Mouse (Mus musculus): ENCODE measurements around the gene Olfr692.

DNA sequence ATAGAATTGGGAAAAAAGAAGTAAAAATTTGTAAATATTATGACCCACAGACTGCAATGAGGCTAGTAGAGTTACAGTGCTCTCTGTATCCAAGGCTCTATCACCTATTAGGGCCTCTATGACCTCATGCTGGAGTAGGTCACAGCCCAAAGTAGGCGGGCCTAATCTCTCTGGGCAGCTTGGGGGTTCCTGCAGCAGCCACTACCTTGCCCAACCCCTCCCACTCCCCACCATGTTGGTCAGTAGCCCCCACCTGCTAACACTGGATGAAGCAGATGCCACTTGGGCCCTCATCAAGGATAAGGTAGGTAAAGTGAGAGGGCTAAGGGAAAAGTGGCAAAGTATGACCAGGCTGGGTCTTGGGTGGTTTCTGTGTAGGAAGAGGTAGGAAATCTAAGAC is 6.8 kb downstream of the Olfr692 start, which contains the start of gene Gm5901:
- TF ChIP-seq CTCF (IDR thresholded peaks at IDR 0.05; ENCODE audit: low read depth): no peak
- no peak for TF ChIP-seq EP300 (IDR thresholded peaks at IDR 0.05; ENCODE audit: low read depth)
